Mouse (Mus musculus) stomach, embryonic 14.5 days (tissue): ENCODE data around the gene Depp1. TPM values are rescaled to one million over a fixed set of nuclear protein-coding genes. Genes with fewer than 3 reads are reported as not detected.

Source experiments
- ATAC-seq: fragments of 200-750 bp; cut with Nextera tagmentation; 2 replicates; pipeline ENCODE4 v1.8.0; 2017; ENCODE audit warnings: low read depth, moderate TSS enrichment; ENCODE audit not compliant: insufficient number of reproducible peaks, insufficient read depth, low FRiP score
- H3K27ac ChIP-seq: fragments of 300-500 bp; sonication (generic); 2 replicates; pipeline ENCODE4 v1.5.1; 2014; ENCODE audit warnings: mild to moderate bottlenecking, low read length, moderate library complexity, mixed read lengths
- H3K27me3 ChIP-seq: fragments of 300-500 bp; sonication (generic); 2 replicates; pipeline ENCODE4 v1.6.1; 2014; ENCODE audit warnings: low read length, control low read depth, mixed read lengths; ENCODE audit not compliant: control insufficient read depth, insufficient read depth
- H3K36me3 ChIP-seq: fragments of 300-500 bp; sonication (generic); 2 replicates; pipeline ENCODE4 v1.6.1; 2014; ENCODE audit warnings: mild to moderate bottlenecking, control low read depth, low read length, moderate library complexity, mixed read lengths; ENCODE audit not compliant: control insufficient read depth, insufficient read depth
- H3K4me1 ChIP-seq: fragments of 300-500 bp; sonication (generic); 2 replicates; pipeline ENCODE4 v1.6.1; 2014; ENCODE audit warnings: low read length, control low read depth, mixed read lengths; ENCODE audit not compliant: control insufficient read depth, insufficient read depth
- H3K4me2 ChIP-seq: fragments of 300-500 bp; sonication (generic); replicated peaks from 2 replicates; pipeline ENCODE4 v1.6.1; 2014; ENCODE audit warnings: low read depth, low read length, control low read depth
- H3K4me3 ChIP-seq: fragments of 300-500 bp; sonication (generic); 2 replicates; pipeline ENCODE4 v1.5.1; 2014; ENCODE audit warnings: low read depth, low read length, control low read depth
- H3K9ac ChIP-seq: fragments of 300-500 bp; sonication (generic); replicated peaks from 2 replicates; pipeline ENCODE4 v1.6.1; 2014; ENCODE audit warnings: low read depth, mild to moderate bottlenecking, control low read depth, low read length, moderate library complexity, mixed read lengths
- H3K9me3 ChIP-seq: fragments of 300-500 bp; sonication (generic); 2 replicates; pipeline ENCODE4 v1.6.1; 2016; ENCODE audit warnings: low read depth, low read length, control low read depth; ENCODE audit not compliant: control insufficient read depth
- WGBS: fragments of 180-500 bp; shearing (Covaris S2); extraction: QIAGEN DNeasy Blood & Tissue Kit; methylation state at CpG from one replicate; pipeline ENCODE4 v1.1.7; 2014; 5-methylcytosine and 5-hydroxymethylcytosine counted together
- polyA plus RNA-seq: library from polyadenylated mRNA; unstranded; fragments of >200 nt; fragmentation: Nextera tagmentation; extraction: Ambion mirVana; gene quantifications from 2 replicates; pipeline ENCODE4 v1.2.1, GENCODE M21; 2014

Gene Depp1
- polyA plus RNA-seq, 1 experiment from 2014 or later, result 33.8 TPM

- Histone ChIP-seq H3K36me3 (no peaks in the 10 kb centered on the region), H3K27ac (no peak overlapping the region), H3K4me3 (no peak overlapping the region), H3K27me3 (no peaks in the 10 kb centered on the region), H3K4me2 (no peak overlapping the region), H3K9me3 (no peaks in the 10 kb centered on the region), H3K9ac (no peak overlapping the region), H3K4me1 (peaks cover 3% of the 10 kb centered on the region; the same call in 1 of the 2 replicates)
- WGBS, result 72% methylated on average over 5 of the region's 5 CpGs
- ATAC-seq, result no peak
Measured at GRCm38 (mm10) chr6:116679563-116680288, 29.3 kb downstream of the Depp1 start.

GRCm38 (mm10) chr6:116682317-116682716 lies 31.9 kb downstream of the Depp1 start:
- Histone ChIP-seq H3K4me1 (no peaks in the 10 kb centered on the region), H3K4me3 (no peak overlapping the region), H3K4me2 (no peak overlapping the region), H3K9ac (no peak overlapping the region), H3K36me3 (no peaks in the 10 kb centered on the region), H3K27me3 (no peaks in the 10 kb centered on the region), H3K9me3 (no peaks in the 10 kb centered on the region), H3K27ac (no peak overlapping the region)
- no peak for ATAC-seq
- WGBS, result 25% methylated on average over 6 of the region's 6 CpGs

- H3K4me3 ChIP-seq, result no peak overlapping the region
- no peak overlapping the region for H3K27ac ChIP-seq
- WGBS, result 83% methylated on average over 4 of the region's 4 CpGs
- no peaks in the 10 kb centered on the region for H3K4me1 ChIP-seq
- H3K4me2 ChIP-seq, result no peak overlapping the region
- no peaks in the 10 kb centered on the region for H3K36me3 ChIP-seq
- ATAC-seq, result no peak
- H3K27me3 ChIP-seq, result no peaks in the 10 kb centered on the region
- no peaks in the 10 kb centered on the region for H3K9me3 ChIP-seq
- no peak overlapping the region for H3K9ac ChIP-seq
Measured at GRCm38 (mm10) chr6:116693639-116694038, 43.2 kb downstream of the Depp1 start.

GRCm38 (mm10) chr6:116694346-116694745 lies 43.9 kb downstream of the Depp1 start:
- 83% methylated on average over 3 of the region's 3 CpGs for WGBS
- H3K4me3 ChIP-seq, result no peak overlapping the region

GRCm38 (mm10) chr6:116697413-116697812 lies 47.0 kb downstream of the Depp1 start:
- H3K4me3 ChIP-seq, result no peak overlapping the region
- no peaks in the 10 kb centered on the region for H3K36me3 ChIP-seq
- no peak overlapping the region for H3K27ac ChIP-seq
- H3K9me3 ChIP-seq, result no peaks in the 10 kb centered on the region
- no peaks in the 10 kb centered on the region for H3K4me1 ChIP-seq
- H3K4me2 ChIP-seq, result no peak overlapping the region
- WGBS, result 62% methylated on average over 2 of the region's 2 CpGs
- H3K27me3 ChIP-seq, result no peaks in the 10 kb centered on the region
- no peak for ATAC-seq
- H3K9ac ChIP-seq, result no peak overlapping the region

More at GRCm38 (mm10) chr6:116694346-116694745, 43.9 kb downstream of the Depp1 start:
- no peaks in the 10 kb centered on the region for H3K9me3 ChIP-seq
- H3K4me1 ChIP-seq, result no peaks in the 10 kb centered on the region
- no peaks in the 10 kb centered on the region for H3K36me3 ChIP-seq
- H3K27me3 ChIP-seq, result no peaks in the 10 kb centered on the region
- H3K4me2 ChIP-seq, result no peak overlapping the region
- H3K27ac ChIP-seq, result no peak overlapping the region
- no peak for ATAC-seq
- no peak overlapping the region for H3K9ac ChIP-seq

- ATAC-seq, result no peak
- Histone ChIP-seq H3K4me1 (no peaks in the 10 kb centered on the region), H3K27me3 (no peaks in the 10 kb centered on the region), H3K36me3 (no peaks in the 10 kb centered on the region), H3K9me3 (no peaks in the 10 kb centered on the region), H3K9ac (no peak overlapping the region), H3K4me2 (no peak overlapping the region), H3K4me3 (no peak overlapping the region), H3K27ac (no peak overlapping the region)
- 89% methylated on average over 4 of the region's 4 CpGs for WGBS
Measured at GRCm38 (mm10) chr6:116697896-116698425, 47.6 kb downstream of the Depp1 start.

GRCm38 (mm10) chr6:116700821-116701220 lies 50.4 kb downstream of the Depp1 start:
- no peaks in the 10 kb centered on the region for H3K27me3 ChIP-seq
- H3K27ac ChIP-seq, result no peak overlapping the region
- no peak overlapping the region for H3K4me2 ChIP-seq
- no peak for ATAC-seq
- H3K36me3 ChIP-seq, result no peaks in the 10 kb centered on the region
- no peaks in the 10 kb centered on the region for H3K9me3 ChIP-seq
- H3K4me1 ChIP-seq, result no peaks in the 10 kb centered on the region
- H3K9ac ChIP-seq, result no peak overlapping the region
- no peak overlapping the region for H3K4me3 ChIP-seq
